Mouse (Mus musculus) liver, adult 10 weeks (tissue): ENCODE measurements around the gene Gm40193. TPM values are rescaled to one million over a fixed set of nuclear protein-coding genes. Genes with fewer than 3 reads are reported as not detected.

Source experiments
- polyA plus RNA-seq: library from polyadenylated mRNA; stranded (reverse); fragments of 350-450 nt; fragmentation: Illumina TruSeq; extraction: RNeasy Lipid Tissue Mini Kit (QIAGEN cat#74804); gene quantifications from one replicate; pipeline ENCODE4 v1.2.3, GENCODE M21; 2014; ENCODE audit warnings: low read depth, low replicate concordance

Gene Gm40193
- polyA plus RNA-seq = not detected

DNA sequence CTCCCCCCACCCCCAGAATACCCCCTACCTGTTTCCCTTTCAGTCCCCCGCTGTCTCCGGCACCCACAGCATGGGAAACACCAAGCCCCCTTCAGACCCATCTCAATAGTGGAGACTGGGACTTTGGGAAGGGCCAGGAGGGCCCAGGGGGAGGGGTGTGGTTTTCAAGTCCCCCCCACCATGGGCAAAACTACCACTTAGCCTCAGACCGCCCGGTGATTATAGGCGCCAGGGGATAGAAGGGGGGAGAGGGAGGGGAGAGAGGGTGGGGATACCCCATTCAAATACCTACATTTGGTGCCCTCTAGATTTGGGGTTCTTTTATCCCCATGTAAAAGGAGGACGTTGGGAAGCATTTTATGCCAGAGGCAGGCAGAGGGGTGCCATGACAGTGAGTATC, at the start of gene Gm40193:
Gene Gm40193 (minus strand): TSS at position 101 of the 400 bp plus-strand sequence.

DNA sequence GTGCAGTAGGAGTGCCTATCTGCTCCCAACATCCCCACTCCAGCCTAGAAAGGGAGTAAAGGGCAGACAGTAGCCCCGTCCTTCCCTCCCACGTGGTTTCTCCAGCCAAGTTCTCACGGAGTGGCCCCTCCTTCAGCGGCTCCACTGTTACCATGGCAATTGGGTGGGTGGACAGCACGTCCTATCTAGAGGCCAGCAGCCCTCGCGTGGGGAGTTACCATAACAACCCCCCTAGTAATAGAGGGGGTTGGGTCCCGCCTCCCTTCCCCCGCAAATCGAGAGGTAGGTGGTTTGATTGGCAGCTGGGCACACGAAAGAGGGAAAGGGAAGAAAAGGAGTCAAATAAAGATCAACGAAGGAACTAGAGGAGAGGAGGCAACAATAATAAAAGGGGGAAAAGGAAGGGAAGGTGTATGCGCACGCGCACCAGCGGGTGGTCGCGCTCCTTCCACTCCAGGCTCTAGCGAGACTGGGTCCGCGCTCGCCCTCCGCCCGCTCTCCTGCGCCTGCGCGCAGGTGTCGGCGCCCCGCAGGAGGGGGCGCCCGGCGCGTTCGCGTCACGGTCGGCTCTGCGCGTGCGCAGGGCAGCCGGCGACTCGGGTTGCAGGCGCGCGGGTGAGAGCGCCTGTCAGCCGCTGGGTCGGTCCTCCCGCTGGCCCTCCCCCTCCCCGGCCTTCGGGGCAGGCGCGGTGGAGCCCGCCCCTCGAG, 29.7 kb upstream of the Gm40193 start, which contains the start of gene Mink1:
Gene Mink1 (plus strand): TSS at position 595 of the 708 bp plus-strand sequence.

DNA sequence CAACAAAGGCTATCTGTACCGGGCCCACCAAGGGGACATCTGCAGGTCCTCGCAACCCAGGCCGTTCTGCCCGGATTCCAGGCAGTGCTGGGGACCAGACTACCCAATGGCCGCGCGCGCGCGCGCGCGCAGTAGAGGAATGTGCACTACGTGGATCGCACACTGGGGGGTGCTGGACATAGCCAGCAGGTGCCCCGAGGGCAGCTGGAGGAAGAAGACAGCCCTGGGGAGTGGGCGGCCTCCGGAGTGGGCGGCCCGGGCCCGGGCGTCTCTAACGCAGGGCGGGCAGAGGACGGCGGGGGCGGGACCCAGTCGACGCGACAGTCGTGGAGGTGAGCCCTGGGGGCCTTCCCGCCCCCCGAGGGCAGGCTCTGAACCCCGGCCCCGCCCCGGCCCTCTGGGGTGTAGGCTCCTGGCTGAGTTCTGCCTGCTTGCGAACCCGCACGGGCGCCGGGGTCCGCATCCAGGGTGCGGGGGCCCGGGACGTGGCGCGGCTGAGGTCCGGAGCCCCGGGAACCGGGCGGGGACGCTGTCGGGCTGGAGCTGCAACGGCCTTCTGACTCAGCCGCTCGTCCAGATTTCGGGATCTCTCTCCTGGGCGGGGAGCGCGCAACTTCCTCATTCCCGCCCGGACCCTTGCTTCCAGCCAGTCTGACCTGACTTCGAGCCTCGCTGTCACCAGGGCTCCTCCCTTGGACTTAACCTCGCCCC, 7.3 kb upstream of the Gm40193 start, which contains the start of gene Pld2:
Gene Pld2 (plus strand): TSS at position 188 of the 711 bp plus-strand sequence.

DNA sequence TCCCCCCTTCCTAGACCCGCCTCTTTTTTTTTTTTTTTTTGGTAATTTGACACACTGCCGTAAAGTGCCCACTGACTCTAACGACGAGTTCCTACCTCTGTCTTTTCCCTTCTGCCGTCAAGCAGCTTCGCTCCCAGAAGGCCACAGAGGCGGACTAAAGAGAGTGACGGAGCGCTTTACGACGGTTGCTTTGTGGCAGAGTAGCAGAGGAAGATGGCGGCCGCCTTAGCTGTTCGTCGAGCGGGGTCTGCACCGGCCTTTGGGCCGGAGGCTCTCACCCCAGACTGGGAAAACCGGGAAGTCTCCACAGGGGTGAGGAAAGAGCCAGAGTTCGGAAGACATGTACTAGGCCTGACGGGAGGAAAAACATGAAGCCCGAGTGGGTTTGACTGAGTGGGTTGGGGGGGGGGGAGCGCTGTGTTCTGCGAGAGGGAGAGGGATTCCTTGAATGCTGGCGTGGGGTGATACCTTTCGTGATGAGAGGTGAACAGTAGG, 7.5 kb downstream of the Gm40193 start, which contains the start of gene Psmb6:
Gene Psmb6 (plus strand): TSS at position 184 of the 495 bp plus-strand sequence.

DNA sequence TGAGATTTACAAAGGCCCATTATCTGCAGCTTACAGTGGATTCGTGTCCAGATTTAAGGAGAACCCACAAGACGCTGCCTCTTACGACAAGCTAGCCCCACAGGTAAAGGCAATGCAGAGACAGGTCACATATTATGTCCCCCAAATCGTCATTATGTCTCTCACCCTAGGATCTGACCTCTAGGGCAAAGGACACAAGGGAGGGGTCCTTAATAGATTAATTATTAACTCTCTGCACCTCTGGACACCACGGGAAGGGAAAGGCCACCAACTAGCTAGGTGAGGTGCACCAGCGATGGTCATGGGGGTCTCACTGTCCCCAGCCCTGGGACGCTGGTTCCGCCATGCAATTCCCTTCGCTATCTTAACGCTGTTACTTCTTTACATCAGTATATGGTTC, 13.8 kb downstream of the Gm40193 start, which contains the start of gene Gltpd2:
Gene Gltpd2 (plus strand): TSS at position 274 of the 400 bp plus-strand sequence.

DNA sequence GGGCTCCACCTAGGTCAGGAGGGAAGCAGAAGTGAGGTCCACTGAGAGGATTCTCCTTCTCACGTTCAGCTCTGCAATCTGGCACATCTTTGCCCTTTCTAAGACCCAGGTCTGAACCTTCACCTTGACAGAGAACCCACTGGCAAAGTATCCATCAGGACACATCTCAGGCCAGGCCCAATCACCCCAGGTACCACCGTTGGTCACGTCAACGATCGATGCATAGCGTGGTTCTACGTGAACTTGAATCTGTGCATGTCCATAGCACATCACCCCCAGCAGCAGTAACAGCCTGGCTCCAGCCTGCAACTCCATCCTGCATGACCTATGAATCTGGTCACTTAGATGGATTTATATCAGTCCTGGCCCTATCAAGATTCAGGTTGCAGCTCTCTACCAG, 18.5 kb downstream of the Gm40193 start, which contains the start of gene Vmo1:
Gene Vmo1 (minus strand): TSS at position 329 of the 400 bp plus-strand sequence.

DNA sequence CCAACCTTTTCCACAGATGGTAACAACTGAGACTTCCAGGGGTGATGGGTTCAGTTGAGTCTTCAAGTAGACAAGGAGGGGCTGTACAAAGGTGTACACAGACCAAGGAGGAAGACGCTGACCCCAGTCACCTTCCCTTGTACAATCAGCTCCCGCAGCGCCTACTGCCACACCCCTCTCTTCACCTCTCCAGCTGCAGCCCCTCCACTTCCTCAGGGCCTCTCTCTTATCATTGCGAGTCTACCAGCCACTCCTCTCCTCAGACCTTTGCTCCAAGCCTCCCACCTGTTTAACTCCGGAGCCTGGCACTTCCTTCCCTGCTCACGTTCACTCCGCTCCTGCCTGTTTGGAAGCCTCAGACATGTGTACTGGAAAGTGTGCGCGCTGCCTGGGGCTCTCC, 27.8 kb downstream of the Gm40193 start, which contains the start of gene Tm4sf5:
Gene Tm4sf5 (plus strand): TSS at position 275 of the 400 bp plus-strand sequence.

Other genes starting within 250 kb of the Gm40193 start
- gene Alox12e, start 210.3 kb downstream of the Gm40193 start, polyA plus RNA-seq = not detected
- not detected for gene Alox15, start 180.9 kb downstream of the Gm40193 start, polyA plus RNA-seq
- gene Pelp1, start 122.9 kb downstream of the Gm40193 start, polyA plus RNA-seq = 1.6 TPM
- 1.6 TPM for gene Arrb2, start 100.3 kb downstream of the Gm40193 start, polyA plus RNA-seq
- gene Med11, start 81.0 kb downstream of the Gm40193 start, polyA plus RNA-seq = 4.3 TPM
- 0.82 TPM for gene Zmynd15, start 73.5 kb downstream of the Gm40193 start, polyA plus RNA-seq
- gene Cxcl16, start 73.0 kb downstream of the Gm40193 start, polyA plus RNA-seq = 4.2 TPM
- gene Tm4sf5, start 27.7 kb downstream of the Gm40193 start, polyA plus RNA-seq = not detected
- 0.93 TPM for gene Vmo1, start 18.3 kb downstream of the Gm40193 start, polyA plus RNA-seq
- 3.8 TPM for gene Gltpd2, start 13.7 kb downstream of the Gm40193 start, polyA plus RNA-seq
- gene Psmb6, start 7.6 kb downstream of the Gm40193 start, polyA plus RNA-seq = 26.5 TPM
- gene Pld2, start 7.1 kb upstream of the Gm40193 start, polyA plus RNA-seq = 1.1 TPM
- 3.7 TPM for gene Mink1, start 29.9 kb upstream of the Gm40193 start, polyA plus RNA-seq
- not detected for gene 4930544D05Rik, start 82.9 kb upstream of the Gm40193 start, polyA plus RNA-seq
- not detected for gene Chrne, start 86.3 kb upstream of the Gm40193 start, polyA plus RNA-seq
- gene Gp1ba, start 106.2 kb upstream of the Gm40193 start, polyA plus RNA-seq = not detected
- gene Rnf167, start 114.3 kb upstream of the Gm40193 start, polyA plus RNA-seq = 21.5 TPM
- gene Slc25a11, start 114.5 kb upstream of the Gm40193 start, polyA plus RNA-seq = 29.8 TPM
- gene Pfn1, start 121.7 kb upstream of the Gm40193 start, polyA plus RNA-seq = 88.5 TPM
- 0.37 TPM for gene Eno3, start 124.3 kb upstream of the Gm40193 start, polyA plus RNA-seq
- gene Spag7, start 136.5 kb upstream of the Gm40193 start, polyA plus RNA-seq = 18.3 TPM
- gene Camta2, start 155.2 kb upstream of the Gm40193 start, polyA plus RNA-seq = 0.74 TPM
- 21.2 TPM for gene Inca1, start 167.2 kb upstream of the Gm40193 start, polyA plus RNA-seq
- gene Kif1c, start 167.6 kb upstream of the Gm40193 start, polyA plus RNA-seq = 16.3 TPM
- 1.7 TPM for gene Zfp3, start 231.3 kb upstream of the Gm40193 start, polyA plus RNA-seq